Mouse (Mus musculus): ENCODE measurements at regions not wholly inside any gene's neighbourhood (a gene's known extent, or its start where the extent isn't known, plus 50 kb on each side); places are given as distances from the start of the nearest gene placed in this dataset.

GRCm38 (mm10) chr6:133904501-133904900 is 50.9 kb upstream of the Kap start:
- peak; percentile 29 for DNase-seq (ENCODE audit: low read depth, low spot score)

GRCm38 (mm10) chr6:133934667-133935066 is 81.1 kb upstream of the Kap start:
- no peak for DNase-seq (ENCODE audit: low read depth, low spot score)

DNA sequence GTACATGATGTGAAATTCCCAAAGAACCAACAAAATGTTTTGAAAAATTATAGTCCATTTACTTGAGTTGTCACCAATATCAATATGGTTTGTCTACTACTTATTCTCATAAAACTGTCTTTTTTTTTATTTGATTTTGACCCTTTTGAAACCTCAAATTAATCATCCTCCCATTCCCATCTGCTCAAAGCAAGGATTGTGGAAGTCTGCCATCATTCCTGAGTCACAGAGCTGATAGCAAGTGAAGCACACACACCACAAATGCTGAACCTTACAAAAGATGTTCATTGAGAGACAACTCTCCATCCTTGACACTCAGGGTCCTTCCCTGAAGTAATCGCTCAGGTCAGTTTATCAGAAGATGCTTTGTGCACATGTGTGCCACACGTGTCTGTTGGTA is 82.1 kb upstream of the Kap start:
- no peak for DNase-seq (ENCODE audit: low read depth, low spot score)

- no peak for DNase-seq (ENCODE audit: low read depth, low spot score)
Observed at GRCm38 (mm10) chr6:133959902-133960634, 75.4 kb upstream of the Etv6 start.

DNA sequence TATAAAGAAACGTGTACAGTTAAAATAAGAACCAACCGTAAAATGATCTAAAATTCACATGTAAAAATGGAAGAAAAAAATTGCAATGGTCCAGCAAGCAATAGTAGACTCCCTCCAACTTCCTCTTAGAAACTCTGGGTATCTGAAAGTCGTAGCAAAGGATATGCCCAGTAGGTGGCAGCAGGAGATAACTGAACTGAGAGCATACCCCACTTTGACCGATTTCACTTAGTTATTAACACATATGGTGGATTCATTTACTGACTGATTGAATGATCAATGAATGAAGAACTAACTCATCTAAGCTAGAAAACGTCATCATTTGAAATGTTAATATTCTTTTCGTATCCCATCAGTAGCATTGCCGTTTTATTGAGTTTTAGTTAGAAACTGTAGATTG is 74.8 kb upstream of the Etv6 start:
- DNase-seq (ENCODE audit: low read depth, low spot score): peak; percentile 53

DNA sequence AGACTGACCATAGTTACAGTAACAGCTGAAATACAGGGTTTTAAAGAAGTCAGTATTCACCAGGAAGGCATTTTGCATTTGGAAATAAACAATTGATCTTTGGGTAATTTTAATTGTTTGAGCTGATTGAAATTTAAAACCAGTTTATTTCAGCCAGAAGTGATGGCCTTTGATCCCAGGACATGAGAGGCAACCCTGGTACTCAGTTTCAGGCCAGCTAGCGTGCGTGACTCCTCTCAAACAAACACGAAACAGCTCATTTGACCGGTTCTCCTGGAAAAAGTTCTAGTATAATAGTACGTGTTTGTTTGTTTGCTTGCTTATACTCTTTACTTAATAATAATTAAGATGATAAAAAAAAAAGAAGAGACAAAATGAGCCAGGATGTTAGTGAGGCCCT is 72.9 kb upstream of the Etv6 start:
- no peak for DNase-seq (ENCODE audit: low read depth, low spot score)

DNA sequence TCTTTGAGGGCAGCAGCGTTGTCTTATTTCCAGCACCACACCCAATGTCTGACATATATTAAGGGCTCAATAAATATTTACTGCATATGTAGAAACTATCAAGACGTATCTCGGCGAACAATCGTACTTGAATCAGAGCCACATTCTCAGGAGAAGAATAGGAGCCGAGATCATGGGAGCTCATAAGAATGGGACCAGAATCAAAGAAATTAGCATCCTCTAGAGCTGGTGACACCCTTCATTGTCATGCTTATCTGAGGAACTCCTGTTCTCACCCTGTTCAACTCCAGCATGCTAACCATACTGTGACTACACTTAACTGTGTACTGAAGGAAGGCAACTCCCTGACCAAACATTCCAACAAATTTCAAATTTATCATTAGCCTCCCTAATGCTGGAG is 72.2 kb upstream of the Etv6 start:
- no peak for DNase-seq (ENCODE audit: low read depth, low spot score)

DNA sequence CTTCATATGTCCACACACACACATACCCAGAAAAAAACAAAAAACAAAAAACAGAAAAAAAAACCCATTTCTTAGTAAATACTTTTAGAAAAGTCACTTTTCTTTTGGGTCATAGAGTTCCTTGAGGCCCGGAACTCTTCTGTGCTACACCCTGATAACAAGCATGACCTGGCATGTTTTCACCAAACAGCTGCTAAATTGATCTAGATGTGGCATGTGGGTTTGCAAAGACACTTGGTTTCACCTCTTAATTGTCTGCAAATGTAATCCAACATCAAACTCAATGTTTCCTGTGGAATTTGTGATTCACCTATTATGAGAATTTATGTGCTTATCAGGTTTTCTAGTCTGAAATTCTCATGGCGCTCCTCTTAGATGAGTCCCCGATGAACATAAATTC is 68.2 kb upstream of the Etv6 start:
- DNase-seq (ENCODE audit: low read depth, low spot score): no peak

DNA sequence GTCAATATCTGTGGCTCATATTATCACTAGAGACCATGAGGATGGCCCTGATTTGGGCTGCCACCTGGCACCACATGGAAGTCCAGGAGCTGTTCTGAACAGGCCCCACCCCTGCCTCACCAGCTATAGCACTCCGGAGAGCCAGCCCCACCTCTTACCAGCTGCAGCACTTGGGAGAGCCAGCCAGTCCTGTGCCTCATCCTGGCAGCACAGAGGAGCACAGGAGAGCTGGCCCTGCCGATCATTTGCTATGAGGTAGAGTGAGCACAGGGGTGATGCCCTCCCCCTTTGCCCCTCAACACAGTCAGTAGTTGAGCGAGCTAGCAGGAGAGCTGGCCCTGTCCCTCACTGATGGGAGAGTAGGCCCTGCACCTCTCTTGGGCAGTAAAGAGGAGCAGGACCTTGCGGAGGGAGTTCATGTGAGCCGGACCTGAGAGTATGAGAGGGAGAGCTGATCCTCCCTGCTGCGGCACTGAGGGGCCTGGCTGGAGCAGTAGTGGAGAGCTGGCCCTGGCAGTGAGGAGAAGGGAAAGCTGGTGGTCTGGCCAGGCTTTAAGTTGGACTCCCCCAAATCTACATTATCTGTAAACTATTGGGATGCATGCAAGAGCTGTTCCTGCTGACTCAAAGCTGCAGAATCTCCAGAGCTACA is 63.3 kb upstream of the Etv6 start:
- DNase-seq (ENCODE audit: low read depth, low spot score): no peak

- DNase-seq (ENCODE audit: low read depth, low spot score): no peak
Observed at GRCm38 (mm10) chr6:133973205-133973838, 62.2 kb upstream of the Etv6 start.

GRCm38 (mm10) chr6:133975951-133976350 is 59.5 kb upstream of the Etv6 start:
- no peak for DNase-seq (ENCODE audit: low read depth, low spot score)

DNA sequence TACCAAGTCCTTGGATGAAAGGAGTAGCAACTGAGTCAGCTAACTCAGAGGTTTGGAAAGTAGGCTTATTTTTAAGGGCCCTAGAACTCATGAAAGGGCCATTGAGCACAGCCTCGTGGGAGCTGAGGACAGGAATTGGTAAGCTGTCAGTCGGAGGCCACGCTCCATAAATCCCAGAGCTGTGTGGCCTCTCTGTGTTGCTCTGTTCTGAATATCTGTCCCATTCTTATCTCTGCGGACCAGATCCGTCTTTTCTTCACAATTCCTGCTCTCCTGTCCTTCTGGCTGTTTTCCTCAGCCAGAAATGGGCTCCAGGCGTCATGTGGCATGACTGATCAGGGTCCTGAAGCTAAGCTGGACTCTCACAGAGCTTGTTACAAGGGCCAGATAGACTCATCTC is 58.6 kb upstream of the Etv6 start:
- DNase-seq (ENCODE audit: low read depth, low spot score): no peak

DNA sequence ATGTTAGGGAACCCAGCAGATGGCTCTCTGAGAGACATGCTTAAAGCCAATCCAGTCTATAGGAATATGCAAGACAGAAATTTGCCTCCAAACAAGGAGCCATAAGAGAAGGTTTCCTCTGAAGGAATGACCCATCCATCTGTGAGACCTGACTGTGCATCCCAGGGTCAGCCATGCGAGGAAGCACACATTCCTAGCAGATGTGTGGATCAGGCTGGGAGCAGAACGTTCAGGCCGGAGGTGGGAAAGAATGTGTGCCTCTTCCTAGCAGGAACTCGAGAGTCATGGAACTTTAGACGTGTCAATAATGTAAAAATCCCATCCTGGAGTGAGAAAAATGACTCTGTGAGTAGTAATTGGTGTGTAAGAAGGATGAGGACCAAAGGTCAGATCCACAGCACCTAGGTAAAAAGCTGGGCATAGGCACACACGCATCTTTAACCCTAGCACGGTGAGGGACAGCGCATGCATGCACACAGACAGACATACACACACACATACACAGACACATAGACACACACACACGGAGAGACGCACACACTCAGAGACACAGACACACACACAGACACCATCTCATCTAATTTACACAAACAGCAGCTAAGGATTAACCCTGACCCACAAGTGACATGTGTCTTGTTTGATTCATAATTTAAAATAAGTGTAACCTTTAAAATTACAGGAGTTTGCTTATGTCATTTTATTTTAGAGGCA is 51.5 kb upstream of the Etv6 start:
- DNase-seq (ENCODE audit: low read depth, low spot score): no peak

DNA sequence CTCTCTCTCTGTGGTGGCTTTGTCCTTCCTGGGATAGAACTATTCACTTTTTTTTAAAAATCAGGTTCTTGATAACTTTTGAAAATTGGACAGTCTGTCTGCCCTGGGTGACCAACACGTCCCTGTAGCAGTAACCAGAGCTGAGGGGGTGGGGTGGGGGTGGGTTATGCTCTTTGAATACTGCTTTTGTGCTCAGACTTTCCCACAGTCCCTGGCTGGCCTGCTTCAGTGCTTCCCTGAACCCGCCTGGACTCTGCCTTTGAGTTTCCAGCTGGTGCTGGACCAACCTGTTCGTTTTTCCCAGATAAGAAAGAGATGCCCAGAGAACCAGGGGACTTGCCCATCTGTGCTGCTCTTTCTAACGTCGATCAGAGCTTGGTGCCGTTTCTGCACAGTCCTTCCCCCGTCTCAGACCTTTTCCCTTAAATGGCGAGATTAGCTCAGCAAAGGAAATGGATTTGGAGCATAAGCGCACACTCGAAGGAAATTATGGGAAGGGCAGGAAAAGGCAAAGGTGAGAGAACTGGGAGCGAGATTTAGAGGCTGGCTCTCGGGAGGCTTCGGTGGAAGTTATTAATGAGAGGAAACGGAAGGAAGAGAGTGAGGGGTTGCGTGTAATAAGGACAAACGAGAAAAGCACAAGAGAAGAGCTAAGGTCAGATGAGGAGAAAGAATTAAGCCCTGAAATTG is 50.7 kb upstream of the Etv6 start:
- no peak for DNase-seq (ENCODE audit: low read depth, low spot score)

Measured in embryo, embryonic 11.5 days (tissue).